Mouse (Mus musculus): ENCODE measurements at regions not wholly inside any gene's neighbourhood (a gene's known extent, or its start where the extent isn't known, plus 50 kb on each side); places are given as distances from the start of the nearest gene placed in this dataset.
A peak's percentile ranks its signal among the peaks of the same experiment; 100 is the strongest.

DNA sequence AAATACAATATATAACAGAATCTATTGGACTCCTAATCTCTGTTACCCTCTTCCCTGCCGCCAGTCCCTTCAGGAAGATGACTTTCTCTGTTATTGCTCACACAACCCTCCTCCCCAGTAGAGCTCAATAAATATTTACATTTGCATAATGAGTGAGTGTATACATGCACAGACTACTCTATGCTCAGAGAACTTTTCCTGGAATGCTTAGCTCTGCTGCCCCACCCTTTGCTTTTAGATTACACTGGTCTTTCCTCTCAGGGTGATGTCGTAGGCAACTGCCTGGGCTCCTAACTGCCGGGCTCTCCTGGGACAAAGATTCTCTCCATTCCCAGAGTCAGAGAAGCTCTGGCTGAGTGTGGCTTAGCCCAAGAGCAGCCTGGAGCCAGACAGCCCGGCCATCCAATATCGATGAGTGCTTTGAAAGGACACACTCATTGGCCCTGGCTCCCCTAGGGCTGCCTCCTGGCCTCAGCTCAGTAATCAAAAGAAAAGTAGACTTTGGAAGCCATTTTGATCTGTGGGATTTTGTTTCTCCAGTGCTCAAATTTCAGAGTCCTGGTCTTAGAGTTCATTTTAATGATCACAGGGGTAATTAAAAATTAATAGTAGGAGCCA, 109.2 kb upstream of the Cdh4 start:
- DNase-seq (ENCODE audit: low spot score in 2 of 2) = no peak

GRCm38 (mm10) chr2:179333587-179333986, 108.6 kb upstream of the Cdh4 start:
- DNase-seq (ENCODE audit: low spot score in 2 of 2) = no peak

- peak in 1 of 2 experiments; percentile 3 for DNase-seq (ENCODE audit: low spot score in 2 of 2)
Measured at GRCm38 (mm10) chr2:179336235-179336634, 106.0 kb upstream of the Cdh4 start.

DNA sequence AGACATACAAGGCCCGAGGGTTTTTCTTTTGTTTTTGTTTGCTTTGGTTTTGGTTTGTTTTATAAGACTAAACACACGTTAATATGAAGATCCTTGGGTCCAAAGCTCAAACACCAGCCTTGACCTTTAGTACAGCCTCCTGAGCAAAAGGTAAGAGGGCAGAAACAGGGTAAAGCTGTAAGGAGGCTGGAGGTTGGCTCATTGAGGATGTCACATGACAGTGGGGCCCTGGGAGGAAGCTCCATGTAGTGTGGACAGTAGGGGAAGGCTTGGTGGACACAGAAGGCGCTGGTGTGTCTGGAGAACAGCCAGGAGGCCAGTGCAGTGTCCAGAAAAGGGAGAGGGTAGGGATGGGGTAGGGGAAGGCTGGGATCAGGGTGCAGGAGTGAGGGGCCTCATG, 89.6 kb upstream of the Cdh4 start:
- DNase-seq (ENCODE audit: low spot score in 2 of 2) = no peak

DNA sequence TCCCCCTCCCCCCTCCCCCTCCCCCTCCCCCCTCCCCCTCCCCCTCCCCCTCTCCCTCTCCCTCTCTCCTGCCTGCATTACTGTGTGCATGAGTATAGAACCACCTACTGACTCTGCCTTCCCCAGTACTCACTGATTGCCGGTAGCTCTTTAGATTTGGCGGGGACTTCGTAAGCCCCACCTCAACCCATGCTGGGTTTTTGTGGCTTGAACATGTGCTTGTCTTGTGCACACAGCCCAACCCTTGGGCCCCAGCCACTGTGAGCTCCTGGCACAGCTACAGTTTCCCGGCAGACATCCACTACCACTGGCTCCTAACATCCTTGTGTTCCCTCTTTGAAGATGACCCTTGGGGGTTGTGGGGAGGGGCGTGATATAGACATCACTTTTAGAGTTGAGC, 87.4 kb upstream of the Cdh4 start:
- no peak for DNase-seq (ENCODE audit: low spot score in 2 of 2)

DNA sequence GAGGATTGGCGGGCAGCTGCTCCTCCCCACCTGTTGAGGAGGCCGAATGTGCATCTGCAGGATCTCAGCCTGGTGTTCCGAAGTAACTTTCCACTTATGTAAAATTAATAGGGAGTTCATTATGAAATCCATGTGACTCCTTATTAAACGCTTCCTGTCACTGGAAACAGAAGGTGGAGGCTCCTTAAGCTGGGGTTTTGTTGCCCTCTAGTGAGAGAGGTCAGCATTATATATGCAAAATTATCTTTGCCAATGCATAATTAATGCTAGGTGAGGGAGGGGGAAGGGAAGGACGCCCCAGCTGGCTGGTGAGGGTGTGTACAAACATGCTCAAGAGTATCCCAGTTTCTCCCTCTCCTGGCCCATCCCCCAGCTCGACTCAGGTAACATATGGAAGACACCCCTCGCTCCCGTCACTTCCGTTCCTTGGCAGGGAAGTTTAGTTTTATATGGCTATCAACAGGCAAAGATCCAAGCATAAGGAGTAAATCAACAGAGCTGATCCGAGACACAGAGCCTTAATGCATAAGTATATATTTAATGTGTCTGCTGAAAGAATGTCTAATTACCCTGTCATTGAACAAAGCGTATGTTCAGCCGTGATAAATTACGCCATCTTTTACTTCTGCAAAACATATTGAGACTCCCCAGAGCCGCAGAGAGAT, 71.2 kb upstream of the Cdh4 start:
- DNase-seq (ENCODE audit: low spot score in 2 of 2) = no peak

DNA sequence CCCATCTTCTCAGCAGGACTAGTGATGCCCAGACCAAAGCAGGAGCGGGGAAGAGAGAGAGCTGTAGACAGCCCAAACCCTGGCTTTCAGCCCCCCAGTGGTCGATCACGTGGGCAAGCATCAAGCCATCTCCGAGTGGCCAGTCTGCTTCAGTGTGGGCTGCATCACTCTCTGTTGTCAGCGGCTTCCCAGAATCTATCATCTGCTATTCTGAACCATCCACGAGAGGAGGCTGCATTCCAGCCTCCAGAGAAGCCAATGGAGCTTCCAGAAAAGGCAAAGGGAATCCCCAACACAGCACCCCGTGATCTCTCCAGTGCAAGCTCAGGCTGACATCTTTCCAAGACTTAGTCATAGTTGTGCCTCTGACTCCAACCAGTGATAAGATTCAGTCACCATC, 70.7 kb upstream of the Cdh4 start:
- DNase-seq (ENCODE audit: low spot score in 2 of 2) = peak; percentile 13 to 17

GRCm38 (mm10) chr2:179379691-179380443, 62.4 kb upstream of the Cdh4 start:
- DNase-seq (ENCODE audit: low spot score in 2 of 2) = no peak

- no peak for DNase-seq (ENCODE audit: low spot score in 2 of 2)
Measured at GRCm38 (mm10) chr2:179380444-179380705, 61.9 kb upstream of the Cdh4 start.

GRCm38 (mm10) chr2:179381916-179382315, 60.3 kb upstream of the Cdh4 start:
- no peak for DNase-seq (ENCODE audit: low spot score in 2 of 2)

GRCm38 (mm10) chr2:179382594-179382993, 59.6 kb upstream of the Cdh4 start:
- no peak for DNase-seq (ENCODE audit: low spot score in 2 of 2)

DNA sequence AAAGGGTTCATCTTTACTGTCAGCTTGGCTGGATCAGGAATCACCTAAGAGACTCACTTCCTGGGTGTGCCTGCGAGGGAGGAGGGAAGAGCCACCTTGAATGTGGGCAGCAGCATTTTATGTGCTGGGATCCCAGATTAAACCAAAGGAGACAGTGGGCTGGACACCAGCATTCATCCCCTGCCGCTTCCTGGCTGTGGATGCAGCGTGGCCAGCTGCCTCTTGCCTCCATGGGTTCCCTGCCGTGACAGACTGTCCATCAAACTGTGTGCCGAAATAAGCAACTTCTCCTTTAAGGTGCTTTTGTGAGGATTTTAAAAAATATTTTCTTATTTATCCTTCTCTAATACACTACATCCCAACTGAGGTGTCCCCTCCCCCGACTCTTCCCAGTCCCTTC, 55.4 kb upstream of the Cdh4 start:
- DNase-seq (ENCODE audit: low spot score in 2 of 2) = no peak

DNA sequence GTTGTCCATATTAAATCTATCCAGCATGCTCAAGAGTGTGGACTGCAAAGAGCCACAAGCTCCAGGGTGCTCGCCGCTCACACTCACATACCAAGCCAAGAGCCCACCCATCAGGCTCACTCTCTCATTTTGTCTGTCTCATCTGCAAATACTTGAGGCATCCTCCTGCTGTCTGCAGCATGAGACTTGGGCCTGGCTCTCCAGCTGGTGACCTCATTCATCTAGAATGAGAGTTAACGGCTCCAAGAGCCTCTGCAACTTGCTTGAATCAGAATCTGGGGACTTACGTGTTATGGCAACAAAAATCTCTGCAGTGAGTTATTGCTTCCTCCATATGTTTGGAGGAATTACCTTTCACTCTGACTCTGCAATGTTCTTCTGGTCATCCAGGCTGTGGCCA, 51.7 kb upstream of the Cdh4 start:
- no peak for DNase-seq (ENCODE audit: low spot score in 2 of 2)

DNA sequence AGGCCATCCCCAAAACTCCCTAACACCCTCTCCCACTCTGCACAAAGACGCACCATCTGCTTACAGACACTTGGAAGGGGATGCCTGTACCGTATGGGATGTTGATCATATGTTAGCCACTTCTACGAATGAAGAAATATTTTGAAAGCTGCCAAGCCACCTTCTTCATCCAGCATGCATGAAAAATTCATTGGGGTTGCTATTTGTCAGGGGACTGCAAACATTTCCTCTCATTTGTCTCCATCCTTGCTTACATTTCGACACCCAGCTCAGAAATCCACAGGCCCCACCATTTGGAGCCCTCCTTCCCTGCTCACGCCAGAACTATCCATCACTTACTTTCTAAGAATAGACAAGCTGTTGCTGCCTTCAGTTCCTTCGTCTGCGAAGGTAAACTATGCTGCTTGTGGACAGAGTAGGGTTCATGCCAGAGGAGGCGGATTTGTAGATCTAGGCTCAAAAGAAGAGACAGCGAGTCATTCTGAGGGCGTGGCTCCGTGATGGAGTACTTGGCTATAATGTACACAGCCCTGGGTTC, 51.2 kb upstream of the Cdh4 start:
- DNase-seq (ENCODE audit: low spot score in 2 of 2) = no peak

All from layer of hippocampus, adult 8-10 months (tissue).